Mouse (Mus musculus) ES-E14 (cell line): Measurements from ENCODE around the gene Tex14. TPM values are rescaled to one million over a fixed set of nuclear protein-coding genes. Genes with fewer than 3 reads are reported as not detected.

ENCODE experiments used
- DNase-seq: peaks from one replicate; pipeline ENCODE4 v3.0.0-alpha.2; 2013; ENCODE audit warnings: low read depth, low spot score
- H3K27ac ChIP-seq: 2 replicates; pipeline ENCODE4 v1.5.1; 2012; ENCODE audit warnings: low read depth, mild to moderate bottlenecking, low read length, moderate library complexity, mixed read lengths; ENCODE audit not compliant: poor library complexity, insufficient read depth, severe bottlenecking
- H3K36me3 ChIP-seq: 2 replicates; pipeline ENCODE4 v1.6.1; 2012; ENCODE audit warnings: mild to moderate bottlenecking, low read length, moderate library complexity, mixed read lengths; ENCODE audit not compliant: control insufficient read depth, poor library complexity, insufficient read depth, severe bottlenecking
- H3K4me1 ChIP-seq, 2 experiments: fragments of 150-350 bp in 1 of 2; sonication (generic) in 1 of 2; 2 replicates each; pipeline ENCODE4 v1.6.1; 2012; ENCODE audit warnings: low read length in 2 of 2, mild to moderate bottlenecking in 1 of 2, mixed read lengths in 1 of 2; ENCODE audit not compliant: control insufficient read depth in 2 of 2, insufficient read depth in 2 of 2, poor library complexity in 1 of 2
- H3K4me3 ChIP-seq, 2 experiments: fragments of 150-350 bp in 1 of 2; sonication (generic) in 1 of 2; 2 replicates each; pipeline ENCODE4 v1.5.1; 2012; ENCODE audit warnings: low read length in 2 of 2, low read depth in 1 of 2, mild to moderate bottlenecking in 1 of 2, mixed read lengths in 1 of 2; ENCODE audit not compliant: insufficient read depth in 1 of 2, poor library complexity in 1 of 2, severe bottlenecking in 1 of 2
- H3K9ac ChIP-seq: 2 replicates; pipeline ENCODE4 v1.6.1; 2012; ENCODE audit warnings: low read depth, mild to moderate bottlenecking, low read length, mixed read lengths; ENCODE audit not compliant: poor library complexity, insufficient read depth, severe bottlenecking
- H3K9me3 ChIP-seq: fragments of 150-350 bp; sonication (generic); 2 replicates; pipeline ENCODE4 v1.6.1; 2012; ENCODE audit warnings: low read depth, mild to moderate bottlenecking, low read length; ENCODE audit not compliant: control insufficient read depth, insufficient read depth
- CHD2 ChIP-seq: IDR thresholded peaks from 2 replicates; pipeline ENCODE4 v1.6.1; 2014; ENCODE audit warnings: mild to moderate bottlenecking, low read depth, low read length, inconsistent platforms
- HCFC1 ChIP-seq: IDR thresholded peaks from 2 replicates; pipeline ENCODE4 v1.6.1; 2012; ENCODE audit warnings: low read length, inconsistent platforms, borderline replicate concordance; ENCODE audit not compliant: insufficient read depth
- MAFK ChIP-seq: IDR thresholded peaks from 2 replicates; pipeline ENCODE4 v1.6.1; 2014; ENCODE audit warnings: mild to moderate bottlenecking, low read depth, low read length, inconsistent platforms; ENCODE audit not compliant: insufficient read depth
- ZC3H11A ChIP-seq: IDR thresholded peaks from 2 replicates; pipeline ENCODE4 v1.6.1; 2012; ENCODE audit warnings: low read depth, mild to moderate bottlenecking, inconsistent platforms, low read length, borderline replicate concordance
- ZNF384 ChIP-seq: IDR thresholded peaks from 2 replicates; pipeline ENCODE4 v1.6.1; 2012; ENCODE audit warnings: low read depth, low read length, inconsistent platforms
- in situ Hi-C, 2 experiments: fragments of 600-800 bp; cut with MboI; formaldehyde crosslinking; loops; one replicate each; pipeline ENCODE4 v1.15.1; 2025; ENCODE audit warnings: low sequenced_read_pairs in 2 of 2, inconsistent platforms in 1 of 2; ENCODE audit not compliant: unreplicated experiment in 2 of 2
- total RNA-seq: library from RNA; depleted of rRNA; stranded (reverse); fragments of 300-350 nt; gene quantifications from 2 replicates; pipeline ENCODE4 v1.2.3, GENCODE M21; 2012

Gene Tex14
- total RNA-seq, 1 experiment, result 11.4 TPM

GRCm38 (mm10) chr11:87597061-87597460, 192.2 kb downstream of the Tex14 start:
- no peak for TF ChIP-seq HCFC1
- TF ChIP-seq CHD2, result no peak
- TF ChIP-seq ZC3H11A, result no peak
- TF ChIP-seq ZNF384, result no peak
- TF ChIP-seq MAFK, result no peak
- H3K36me3 ChIP-seq, result peaks cover 33% of the 10 kb centered on the region
- no peaks in the 10 kb centered on the region for H3K9me3 ChIP-seq
- H3K9ac ChIP-seq, result no peak overlapping the region
- in situ Hi-C loops, result no loop called here
- no peak overlapping the region for H3K4me3 ChIP-seq
- peaks cover 0 to 13% of the 10 kb centered on the region in 2 experiments; a peak in 2 of 4 replicates for H3K4me1 ChIP-seq
- no peak overlapping the region for H3K27ac ChIP-seq
- DNase-seq, result no peak

GRCm38 (mm10) chr11:87599395-87600089, 194.7 kb downstream of the Tex14 start:
- no peak overlapping the region for H3K9ac ChIP-seq
- no peak overlapping the region for H3K27ac ChIP-seq
- TF ChIP-seq ZNF384, result no peak
- TF ChIP-seq ZC3H11A, result no peak
- TF ChIP-seq MAFK, result no peak
- no peak for TF ChIP-seq CHD2
- TF ChIP-seq HCFC1, result no peak
- H3K36me3 ChIP-seq, result peaks cover 51% of the 10 kb centered on the region
- DNase-seq, result no peak
- H3K4me3 ChIP-seq, result no peak overlapping the region
- no peaks in the 10 kb centered on the region for H3K9me3 ChIP-seq
- in situ Hi-C loops, result no loop called here
- H3K4me1 ChIP-seq, result peaks cover 0 to 8% of the 10 kb centered on the region in 2 experiments; a peak in 2 of 4 replicates

GRCm38 (mm10) chr11:87600322-87600853, 195.5 kb downstream of the Tex14 start:
- in situ Hi-C loops, result no loop called here
- H3K9me3 ChIP-seq, result no peaks in the 10 kb centered on the region
- H3K9ac ChIP-seq, result no peak overlapping the region
- no peak overlapping the region for H3K27ac ChIP-seq
- TF ChIP-seq ZC3H11A, result no peak
- no peak for TF ChIP-seq HCFC1
- no peak for TF ChIP-seq CHD2
- no peak for TF ChIP-seq ZNF384
- no peak for TF ChIP-seq MAFK
- no peak for DNase-seq
- peaks cover 56% of the 10 kb centered on the region for H3K36me3 ChIP-seq
- peaks cover 0 to 8% of the 10 kb centered on the region in 2 experiments; a peak in 2 of 4 replicates for H3K4me1 ChIP-seq
- H3K4me3 ChIP-seq, result no peak overlapping the region

- H3K9ac ChIP-seq, result no peak overlapping the region
- H3K4me3 ChIP-seq, result no peak overlapping the region
- no peaks in the 10 kb centered on the region for H3K9me3 ChIP-seq
- H3K27ac ChIP-seq, result no peak overlapping the region
- no peak for TF ChIP-seq MAFK
- TF ChIP-seq ZNF384, result no peak
- no peak for TF ChIP-seq HCFC1
- TF ChIP-seq ZC3H11A, result no peak
- no peak for TF ChIP-seq CHD2
- H3K4me1 ChIP-seq, result 0 out of 4 replicates have a peak, but pooled peaks cover 0 to 3% of the 10 kb centered on the region in 2 experiments
- H3K36me3 ChIP-seq, result peaks cover 59% of the 10 kb centered on the region
- DNase-seq, result no peak
- in situ Hi-C loops, result no loop called here
Observed at GRCm38 (mm10) chr11:87602234-87602633, 197.4 kb downstream of the Tex14 start.

GRCm38 (mm10) chr11:87603571-87603970, 198.7 kb downstream of the Tex14 start:
- no peak for TF ChIP-seq MAFK
- no peak for TF ChIP-seq CHD2
- no peak for TF ChIP-seq ZC3H11A
- no peak for TF ChIP-seq ZNF384
- TF ChIP-seq HCFC1, result no peak
- DNase-seq, result no peak
- Histone ChIP-seq H3K9me3 (no peaks in the 10 kb centered on the region), H3K9ac (no peak overlapping the region), H3K4me1 (0 out of 4 replicates have a peak, but pooled peaks cover 0 to 3% of the 10 kb centered on the region in 2 experiments), H3K36me3 (peaks cover 50% of the 10 kb centered on the region), H3K4me3 (no peak overlapping the region), H3K27ac (no peak overlapping the region)
- in situ Hi-C loops, result no loop called here
